Mouse (Mus musculus): ENCODE results near the gene Gm5741. TPM values are rescaled to one million over a fixed set of nuclear protein-coding genes. Genes with fewer than 3 reads are reported as not detected.
"Not testable (repeated sequence)": the region's sequence is repeated elsewhere in the genome, so short reads cannot be mapped to it uniquely, and the experiment has no call there.

Gene Gm5741
- total RNA-seq, 1 experiment: not detected

DNA sequence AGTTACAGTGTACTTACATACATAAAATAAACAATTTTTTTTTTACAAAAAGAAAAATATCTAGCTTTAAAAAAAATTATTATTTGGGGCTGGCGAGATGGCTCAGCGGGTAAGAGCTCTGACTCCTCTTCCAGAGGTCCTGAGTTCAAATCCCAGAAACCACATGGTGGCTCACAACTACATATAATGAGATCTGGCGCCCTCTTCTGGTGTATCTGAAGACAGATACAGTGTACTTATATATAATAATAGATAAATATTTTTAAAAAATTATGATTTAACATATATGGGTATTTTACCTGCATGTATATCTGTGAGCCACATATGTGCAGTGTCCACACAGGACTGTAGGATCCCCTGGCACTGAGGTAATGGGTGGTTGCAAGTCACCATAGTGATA is 18.5 kb upstream of the Gm5741 start:
- H3K36me3 ChIP-seq (ENCODE audit: control insufficient read depth, insufficient read depth, low read length, poor library complexity, severe bottlenecking): peaks cover 3% of the 10 kb centered on the region; the same call in 1 of the 2 replicates
- in situ Hi-C loops (cut with MboI; ENCODE audit: low sequenced_read_pairs in 2 of 2, unreplicated experiment in 2 of 2): no loop called here
- DNase-seq (ENCODE audit: low read depth, low spot score): no peak

DNA sequence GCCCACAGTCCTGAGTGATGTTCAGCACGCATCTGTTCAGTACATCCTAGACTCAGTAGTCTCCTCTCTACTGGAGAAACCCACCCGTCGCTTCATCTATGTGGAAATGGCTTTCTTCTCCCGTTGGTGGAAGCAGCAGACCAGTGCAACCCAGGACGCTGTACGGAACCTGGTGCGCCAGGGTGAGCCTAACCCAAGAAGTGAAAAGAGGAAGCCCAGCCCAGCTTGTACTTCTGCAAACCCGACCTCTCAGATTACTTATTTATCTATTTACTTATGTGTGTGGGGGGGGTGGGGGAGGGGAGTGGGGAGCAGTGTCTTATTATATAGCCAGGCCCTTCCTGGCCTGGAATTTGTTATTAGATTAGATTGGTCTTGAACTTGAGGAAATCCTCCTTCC is 16.9 kb upstream of the Gm5741 start:
- H3K4me3 ChIP-seq (ENCODE audit: insufficient read depth in 1 of 2, low read depth in 1 of 2, low read length in 2 of 2, poor library complexity in 1 of 2, severe bottlenecking in 1 of 2): no peak overlapping the region
- TF ChIP-seq MAFK (IDR thresholded peaks at IDR 0.05; ENCODE audit: insufficient read depth, low read depth, low read length): no peak
- TF ChIP-seq ZNF384 (IDR thresholded peaks at IDR 0.05; ENCODE audit: low read depth, low read length): no peak
- no peak for TF ChIP-seq CHD2 (IDR thresholded peaks at IDR 0.05; ENCODE audit: low read depth, low read length)
- no peak for TF ChIP-seq HCFC1 (IDR thresholded peaks at IDR 0.05; ENCODE audit: borderline replicate concordance, insufficient read depth, low read length)
- TF ChIP-seq ZC3H11A (IDR thresholded peaks at IDR 0.05; ENCODE audit: borderline replicate concordance, low read depth, low read length): no peak
- no peak for DNase-seq (ENCODE audit: low read depth, low spot score)
- H3K36me3 ChIP-seq (ENCODE audit: control insufficient read depth, insufficient read depth, low read length, poor library complexity, severe bottlenecking): peaks cover 3% of the 10 kb centered on the region; the same call in 1 of the 2 replicates
- H3K9me3 ChIP-seq (ENCODE audit: control insufficient read depth, insufficient read depth, low read depth, low read length): no peaks in the 10 kb centered on the region
- H3K27ac ChIP-seq (ENCODE audit: insufficient read depth, low read depth, low read length, poor library complexity, severe bottlenecking): no peak overlapping the region
- H3K9ac ChIP-seq (ENCODE audit: insufficient read depth, low read depth, low read length, poor library complexity, severe bottlenecking): no peak overlapping the region
- in situ Hi-C loops (cut with MboI; ENCODE audit: low sequenced_read_pairs in 2 of 2, unreplicated experiment in 2 of 2): no loop called here
- peaks cover 2 to 10% of the 10 kb centered on the region in 2 experiments; a peak in 3 of 4 replicates for H3K4me1 ChIP-seq (ENCODE audit: control insufficient read depth in 2 of 2, insufficient read depth in 2 of 2, low read length in 2 of 2, poor library complexity in 1 of 2)

More for the DNA sequence above, 18.5 kb upstream of the Gm5741 start:
- Histone ChIP-seq H3K4me3 (ENCODE audit: insufficient read depth in 1 of 2, low read depth in 1 of 2, low read length in 2 of 2, poor library complexity in 1 of 2, severe bottlenecking in 1 of 2) (no peak overlapping the region), H3K4me1 (ENCODE audit: control insufficient read depth in 2 of 2, insufficient read depth in 2 of 2, low read length in 2 of 2, poor library complexity in 1 of 2) (peaks cover 2 to 12% of the 10 kb centered on the region in 2 experiments; a peak in 3 of 4 replicates), H3K9ac (ENCODE audit: insufficient read depth, low read depth, low read length, poor library complexity, severe bottlenecking) (no peak overlapping the region), H3K27ac (ENCODE audit: insufficient read depth, low read depth, low read length, poor library complexity, severe bottlenecking) (no peak overlapping the region), H3K9me3 (ENCODE audit: control insufficient read depth, insufficient read depth, low read depth, low read length) (no peaks in the 10 kb centered on the region)
- TF ChIP-seq ZNF384 (IDR thresholded peaks at IDR 0.05; ENCODE audit: low read depth, low read length): no peak
- TF ChIP-seq HCFC1 (IDR thresholded peaks at IDR 0.05; ENCODE audit: borderline replicate concordance, insufficient read depth, low read length): no peak
- no peak for TF ChIP-seq ZC3H11A (IDR thresholded peaks at IDR 0.05; ENCODE audit: borderline replicate concordance, low read depth, low read length)
- TF ChIP-seq CHD2 (IDR thresholded peaks at IDR 0.05; ENCODE audit: low read depth, low read length): no peak
- no peak for TF ChIP-seq MAFK (IDR thresholded peaks at IDR 0.05; ENCODE audit: insufficient read depth, low read depth, low read length)

DNA sequence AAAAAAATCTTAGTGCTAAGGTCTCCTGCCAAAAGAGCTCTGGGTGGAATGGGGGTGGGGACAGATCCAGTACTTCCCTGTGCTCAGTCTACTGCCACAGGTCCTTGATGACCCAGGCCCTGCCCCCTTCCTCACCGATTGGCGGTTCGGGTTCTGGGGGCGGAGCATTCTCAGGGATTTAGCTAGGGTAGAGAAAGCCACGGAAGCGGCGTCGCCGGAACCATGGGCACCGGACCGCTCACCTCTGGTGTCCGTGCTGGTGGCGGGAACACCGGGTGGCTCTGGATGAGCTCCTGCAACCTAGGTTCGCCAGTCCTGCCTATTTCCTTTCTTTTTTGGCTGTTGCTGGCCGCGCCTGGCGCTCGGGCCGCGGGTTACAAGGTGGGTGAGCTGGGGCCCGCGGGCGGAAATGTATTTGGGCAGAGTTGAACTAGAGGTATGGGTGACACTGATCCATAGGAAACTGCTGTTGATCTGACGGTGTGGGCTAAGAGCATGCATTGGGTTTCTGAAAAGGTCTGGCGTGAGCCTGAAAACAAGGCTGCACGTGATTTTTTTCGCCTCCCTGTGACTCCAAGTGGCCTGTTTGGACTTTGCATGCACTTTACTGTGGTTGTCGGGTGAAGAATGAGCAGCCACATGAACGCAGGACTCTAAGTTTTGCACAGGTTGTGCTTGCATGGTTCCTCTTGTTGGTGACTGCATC is 15.5 kb upstream of the Gm5741 start, which contains the start of gene Man2b1:
Gene Man2b1 (plus strand): TSS at position 163 of the 706 bp plus-strand sequence.
- no peak within 1 kb of the TSS for H3K27ac ChIP-seq (ENCODE audit: insufficient read depth, low read depth, low read length, poor library complexity, severe bottlenecking)
- peaks cover 3% of the 10 kb centered on the region; the same call in 1 of the 2 replicates for H3K36me3 ChIP-seq (ENCODE audit: control insufficient read depth, insufficient read depth, low read length, poor library complexity, severe bottlenecking)
- H3K4me3 ChIP-seq (ENCODE audit: insufficient read depth in 1 of 2, low read depth in 1 of 2, low read length in 2 of 2, poor library complexity in 1 of 2, severe bottlenecking in 1 of 2): peak within 1 kb of the TSS; percentile 74 to 97
- peak; percentile 91 for DNase-seq (ENCODE audit: low read depth, low spot score)
- H3K9me3 ChIP-seq (ENCODE audit: control insufficient read depth, insufficient read depth, low read depth, low read length): no peaks in the 10 kb centered on the region
- peak within 1 kb of the TSS; percentile 74 for H3K9ac ChIP-seq (ENCODE audit: insufficient read depth, low read depth, low read length, poor library complexity, severe bottlenecking)
- H3K4me1 ChIP-seq (ENCODE audit: control insufficient read depth in 2 of 2, insufficient read depth in 2 of 2, low read length in 2 of 2, poor library complexity in 1 of 2): peaks cover 2 to 10% of the 10 kb centered on the region in 2 experiments; a peak in 3 of 4 replicates
- in situ Hi-C loops (cut with MboI; ENCODE audit: low sequenced_read_pairs in 2 of 2, unreplicated experiment in 2 of 2): no loop called here
- TF ChIP-seq CHD2 (IDR thresholded peaks at IDR 0.05; ENCODE audit: low read depth, low read length): no peak
- TF ChIP-seq MAFK (IDR thresholded peaks at IDR 0.05; ENCODE audit: insufficient read depth, low read depth, low read length): no peak
- no peak for TF ChIP-seq ZNF384 (IDR thresholded peaks at IDR 0.05; ENCODE audit: low read depth, low read length)
- TF ChIP-seq ZC3H11A (IDR thresholded peaks at IDR 0.05; ENCODE audit: borderline replicate concordance, low read depth, low read length): no peak
- TF ChIP-seq HCFC1 (IDR thresholded peaks at IDR 0.05; ENCODE audit: borderline replicate concordance, insufficient read depth, low read length): no peak

DNA sequence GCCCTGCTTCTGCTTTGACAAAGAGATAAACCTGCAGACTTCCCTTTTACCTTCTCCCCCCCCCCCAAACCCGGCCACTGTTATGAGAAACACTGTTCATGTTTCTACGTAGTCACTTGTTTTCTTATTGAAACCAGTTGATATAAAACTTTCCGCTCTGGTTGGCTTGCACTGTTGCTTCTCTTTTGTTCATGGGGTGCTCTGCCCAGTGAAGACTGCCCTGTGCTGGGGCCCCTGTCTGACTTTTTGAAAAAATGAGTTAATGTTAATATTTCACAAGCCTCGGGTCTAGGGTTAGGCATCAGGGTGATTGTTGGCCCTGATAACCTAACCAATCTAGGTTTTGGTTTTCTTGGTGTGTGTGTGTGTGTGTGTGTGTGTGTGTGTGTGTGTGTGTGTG is 14.4 kb upstream of the Gm5741 start:
- H3K27ac ChIP-seq (ENCODE audit: insufficient read depth, low read depth, low read length, poor library complexity, severe bottlenecking); H3K9me3 ChIP-seq (ENCODE audit: control insufficient read depth, insufficient read depth, low read depth, low read length); DNase-seq (ENCODE audit: low read depth, low spot score); H3K36me3 ChIP-seq (ENCODE audit: control insufficient read depth, insufficient read depth, low read length, poor library complexity, severe bottlenecking); H3K9ac ChIP-seq (ENCODE audit: insufficient read depth, low read depth, low read length, poor library complexity, severe bottlenecking); H3K4me3 ChIP-seq (ENCODE audit: insufficient read depth in 1 of 2, low read depth in 1 of 2, low read length in 2 of 2, poor library complexity in 1 of 2, severe bottlenecking in 1 of 2); in situ Hi-C loops (cut with MboI; ENCODE audit: low sequenced_read_pairs in 2 of 2, unreplicated experiment in 2 of 2): not testable (repeated sequence)
- peaks cover 2 to 10% of the 10 kb centered on the region in 2 experiments; a peak in 3 of 4 replicates for H3K4me1 ChIP-seq (ENCODE audit: control insufficient read depth in 2 of 2, insufficient read depth in 2 of 2, low read length in 2 of 2, poor library complexity in 1 of 2)

Data from ES-E14 (cell line).